In genomic region chr1:190365126-190365525, GRCm38 (mm10) we compare ENCODE assay signal across 25 mouse cellular contexts.
A peak's percentile ranks its signal among the peaks of the same experiment; 100 is the strongest.
DNase-seq lines count a peak whose midpoint lies in the region; ATAC-seq lines count a peak whose summit lies in the region.
"Had no signal": no experiment of that assay in that cellular context is flagged by ENCODE, and none has a peak within 500 bp of the region (broad histone marks: within the 10 kb centered on the region; RNA-seq: fewer than 3 reads in every experiment).

No protein-coding gene starts in this region.

- H3K27me3 ChIP-seq in midbrain, embryonic 10.5 days (ENCODE audit: low read depth, poor library complexity, severe bottlenecking) = 0 out of 2 replicates have a peak, but pooled peaks cover 3% of the 10 kb centered on the region
- H3K27me3 ChIP-seq: embryonic facial prominence, embryonic 12.5 days; liver, embryonic 12.5 days had no signal

- no peaks in the 10 kb centered on the region for H3K9me3 ChIP-seq in midbrain, embryonic 10.5 days (replicated peaks)
- H3K9me3 ChIP-seq: embryonic facial prominence, embryonic 12.5 days; limb, embryonic 13.5 days; liver, embryonic 12.5 days had no signal

- no peaks in the 10 kb centered on the region for H3K36me3 ChIP-seq in midbrain, embryonic 10.5 days
- H3K36me3 ChIP-seq: embryonic facial prominence, embryonic 12.5 days; G1E; limb, embryonic 13.5 days; liver, embryonic 12.5 days had no signal

- H3K27ac ChIP-seq in midbrain, embryonic 10.5 days (replicated peaks) = no peak overlapping the region
- H3K27ac ChIP-seq: embryonic facial prominence, embryonic 12.5 days; hindbrain, embryonic 14.5 days; layer of hippocampus, adult 2 months; limb, embryonic 13.5 days; liver, embryonic 12.5 days had no signal

- WGBS in midbrain, embryonic 10.5 days = 90% methylated on average over 11 of the region's 11 CpGs

- H3K4me1 ChIP-seq in midbrain, embryonic 10.5 days = peaks cover 7% of the 10 kb centered on the region
- H3K4me1 ChIP-seq: embryonic facial prominence, embryonic 12.5 days; limb, embryonic 13.5 days; liver, embryonic 12.5 days had no signal

- no peak overlapping the region for H3K4me3 ChIP-seq in midbrain, embryonic 10.5 days
- H3K4me3 ChIP-seq: embryonic facial prominence, embryonic 12.5 days; layer of hippocampus, adult 2 months; limb, embryonic 13.5 days; liver, embryonic 12.5 days had no signal

- ATAC-seq in cerebellum, adult (ENCODE audit: insufficient number of reproducible peaks, low FRiP score, low TSS enrichment) = no peak
- ATAC-seq: forebrain, postnatal 0 days; inflammation-experienced regulatory T-cells, adult 6 months; liver, embryonic 12.5 days; Patski had no signal

- DNase-seq in cerebellum, postnatal 10 days = peak; percentile 53 to 73
- peak; percentile 24 for DNase-seq in kidney, adult 11 months
- DNase-seq in kidney, postnatal 4 days = no peak
- peak; percentile 30 for DNase-seq in ovary, postnatal 36 days (ENCODE audit: low spot score)
- no peak for DNase-seq in ovary, postnatal 14 days (ENCODE audit: low spot score)
- DNase-seq in layer of hippocampus, postnatal 10 days (ENCODE audit: low spot score in 2 of 2) = no peak
- no peak for DNase-seq in midbrain, embryonic 10.5 days (ENCODE audit: low spot score)
- DNase-seq: cerebellum, adult 11 months; cerebellum, postnatal 25 days; forebrain, postnatal 0 days; gastrocnemius, postnatal 14 days; layer of hippocampus, postnatal 36 days; lung, adult 18-20 months; lung, postnatal 10 days; thymus, adult 18-20 months; thymus, postnatal 36 days had no signal

Comparison
In these comparisons a context has a peak if more than half of its experiments do, and no peak if none do; other contexts are left out.
1. DNase-seq: peak in cerebellum, postnatal 10 days (2 of 2), kidney, adult 11 months (single experiment) and ovary, postnatal 36 days (single experiment); none in kidney, postnatal 4 days (0 of 2), ovary, postnatal 14 days (single experiment), layer of hippocampus, postnatal 10 days (0 of 2) and midbrain, embryonic 10.5 days (single experiment).